Mouse (Mus musculus) cerebellum, adult 9-11 months (tissue): Measurements from ENCODE around the gene Asb1.

ENCODE experiments used
- DNase-seq: peaks from one replicate; pipeline ENCODE4 v3.0.0; 2022

Asb1 gene

GRCm38 (mm10) chr1:91547567-91547966 is 7.2 kb downstream of the Asb1 start:
- DNase-seq = no peak

- DNase-seq = no peak
These were observed 8.7 kb downstream of the Asb1 start for GRCm38 (mm10) chr1:91549073-91549472.

GRCm38 (mm10) chr1:91557099-91557498 is 16.8 kb downstream of the Asb1 start:
- DNase-seq = no peak

- DNase-seq = no peak
These were observed 20.9 kb downstream of the Asb1 start for GRCm38 (mm10) chr1:91561226-91561625.

- no peak for DNase-seq
These were observed 22.7 kb downstream of the Asb1 start for GRCm38 (mm10) chr1:91562977-91563590.

GRCm38 (mm10) chr1:91564004-91564403 is 23.7 kb downstream of the Asb1 start:
- no peak for DNase-seq

GRCm38 (mm10) chr1:91564598-91564997 is 24.3 kb downstream of the Asb1 start:
- no peak for DNase-seq

GRCm38 (mm10) chr1:91567269-91567668 is 26.9 kb downstream of the Asb1 start:
- no peak for DNase-seq

GRCm38 (mm10) chr1:91572458-91572857 is 32.1 kb downstream of the Asb1 start:
- no peak for DNase-seq

- DNase-seq = peak; percentile 11
These were observed 33.9 kb downstream of the Asb1 start for GRCm38 (mm10) chr1:91574208-91574607.

- DNase-seq = no peak
These were observed 37.7 kb downstream of the Asb1 start for GRCm38 (mm10) chr1:91577883-91578517.

- no peak for DNase-seq
These were observed 40.2 kb downstream of the Asb1 start for GRCm38 (mm10) chr1:91580503-91580902.

GRCm38 (mm10) chr1:91581206-91581605 is 40.9 kb downstream of the Asb1 start:
- DNase-seq = no peak

- no peak for DNase-seq
These were observed 44.9 kb downstream of the Asb1 start for GRCm38 (mm10) chr1:91584969-91585835.

GRCm38 (mm10) chr1:91589738-91590137 is 49.4 kb downstream of the Asb1 start:
- no peak for DNase-seq

- DNase-seq = no peak
These were observed 55.2 kb downstream of the Asb1 start for GRCm38 (mm10) chr1:91595521-91596020.

GRCm38 (mm10) chr1:91597611-91598010 is 57.3 kb downstream of the Asb1 start:
- no peak for DNase-seq

GRCm38 (mm10) chr1:91600671-91601361 is 60.5 kb downstream of the Asb1 start:
- DNase-seq = peak; percentile 36

- peak; percentile 6 for DNase-seq
These were observed 61.2 kb downstream of the Asb1 start for GRCm38 (mm10) chr1:91601362-91602096.

GRCm38 (mm10) chr1:91605632-91606031 is 65.3 kb downstream of the Asb1 start:
- no peak for DNase-seq

- no peak for DNase-seq
These were observed 66.4 kb downstream of the Asb1 start for GRCm38 (mm10) chr1:91606701-91607100.

- no peak for DNase-seq
These were observed 66.8 kb downstream of the Asb1 start for GRCm38 (mm10) chr1:91607141-91607540.
